Mouse (Mus musculus) frontal cortex, postnatal 25 days (tissue): ENCODE data around the gene Grb14.
A peak's percentile ranks its signal among the peaks of the same experiment; 100 is the strongest.

Source experiments
- DNase-seq, 2 experiments: peaks; one replicate each; pipeline ENCODE4 v3.0.0; 2022; ENCODE audit warnings: low spot score in 2 of 2

Gene Grb14

GRCm38 (mm10) chr2:65024887-65025286, at the start of gene Grb14:
Gene Grb14 (minus strand): TSS chr2:65024987.
- DNase-seq = no peak

- no peak for DNase-seq
Measured at GRCm38 (mm10) chr2:65072205-65072604, 47.4 kb upstream of the Grb14 start.

GRCm38 (mm10) chr2:65053764-65054163, 29.0 kb upstream of the Grb14 start:
- no peak for DNase-seq

- DNase-seq = no peak
Measured at GRCm38 (mm10) chr2:65052191-65053012, 27.6 kb upstream of the Grb14 start.

- DNase-seq = no peak
Measured at GRCm38 (mm10) chr2:65050776-65051175, 26.0 kb upstream of the Grb14 start.

GRCm38 (mm10) chr2:65048234-65049017, 23.6 kb upstream of the Grb14 start:
- no peak for DNase-seq

GRCm38 (mm10) chr2:65038164-65038563, 13.4 kb upstream of the Grb14 start:
- DNase-seq = no peak

GRCm38 (mm10) chr2:65037546-65037945, 12.8 kb upstream of the Grb14 start:
- DNase-seq = no peak

GRCm38 (mm10) chr2:65022363-65023240, 2.2 kb downstream of the Grb14 start:
- peak; percentile 20 to 23 for DNase-seq

GRCm38 (mm10) chr2:65021691-65022362, 3.0 kb downstream of the Grb14 start:
- DNase-seq = no peak

GRCm38 (mm10) chr2:65017375-65017774, 7.4 kb downstream of the Grb14 start:
- DNase-seq = no peak

- DNase-seq = no peak
Measured at GRCm38 (mm10) chr2:65014552-65014951, 10.2 kb downstream of the Grb14 start.

- no peak for DNase-seq
Measured at GRCm38 (mm10) chr2:65010105-65010504, 14.7 kb downstream of the Grb14 start.

- no peak for DNase-seq
Measured at GRCm38 (mm10) chr2:65007396-65007795, 17.4 kb downstream of the Grb14 start.

- DNase-seq = no peak
Measured at GRCm38 (mm10) chr2:65005044-65005443, 19.7 kb downstream of the Grb14 start.

GRCm38 (mm10) chr2:65003433-65003832, 21.4 kb downstream of the Grb14 start:
- DNase-seq = no peak

- DNase-seq = no peak
Measured at GRCm38 (mm10) chr2:65002631-65003030, 22.2 kb downstream of the Grb14 start.

- no peak for DNase-seq
Measured at GRCm38 (mm10) chr2:64995048-64995447, 29.7 kb downstream of the Grb14 start.

GRCm38 (mm10) chr2:64989426-64990187, 35.2 kb downstream of the Grb14 start:
- no peak for DNase-seq

- no peak for DNase-seq
Measured at GRCm38 (mm10) chr2:64987782-64988181, 37.0 kb downstream of the Grb14 start.

GRCm38 (mm10) chr2:64975546-64975945, 49.2 kb downstream of the Grb14 start:
- DNase-seq = no peak
